Mouse (Mus musculus): ENCODE data around the gene Ndufs8. TPM values are rescaled to one million over a fixed set of nuclear protein-coding genes. Genes with fewer than 3 reads are reported as not detected.

The Ndufs8 gene
- polyA plus RNA-seq, 1 experiment, result 6.4 TPM

GRCm38 (mm10) chr19:3884325-3884990 lies 28.1 kb downstream of the Ndufs8 start:
- H3K9me3 ChIP-seq (ENCODE audit: control insufficient read depth, low read length), result no peaks in the 10 kb centered on the region
- H3K27me3 ChIP-seq (ENCODE audit: control insufficient read depth), result no peaks in the 10 kb centered on the region
- H3K4me3 ChIP-seq (replicated peaks), result no peak overlapping the region
- H3K36me3 ChIP-seq (ENCODE audit: control insufficient read depth), result peaks cover 26% of the 10 kb centered on the region
- H3K4me1 ChIP-seq (ENCODE audit: control insufficient read depth), result no peaks in the 10 kb centered on the region
- TF ChIP-seq TAL1 (IDR thresholded peaks at IDR 0.05; ENCODE audit: low read length) (no peak), GATA1 (IDR thresholded peaks at IDR 0.05; ENCODE audit: low read length) (no peak)

- Histone ChIP-seq H3K36me3 (ENCODE audit: control insufficient read depth) (peaks cover 15% of the 10 kb centered on the region), H3K27me3 (ENCODE audit: control insufficient read depth) (no peaks in the 10 kb centered on the region), H3K9me3 (ENCODE audit: control insufficient read depth, low read length) (no peaks in the 10 kb centered on the region), H3K4me1 (ENCODE audit: control insufficient read depth) (no peaks in the 10 kb centered on the region), H3K4me3 (replicated peaks) (no peak overlapping the region)
- TF ChIP-seq TAL1 (IDR thresholded peaks at IDR 0.05; ENCODE audit: low read length) (no peak), GATA1 (IDR thresholded peaks at IDR 0.05; ENCODE audit: low read length) (no peak)
Measured at GRCm38 (mm10) chr19:3882214-3882613, 30.4 kb downstream of the Ndufs8 start.

GRCm38 (mm10) chr19:3880054-3880848 lies 32.3 kb downstream of the Ndufs8 start:
- H3K27me3 ChIP-seq (ENCODE audit: control insufficient read depth), result no peaks in the 10 kb centered on the region
- H3K9me3 ChIP-seq (ENCODE audit: control insufficient read depth, low read length), result no peaks in the 10 kb centered on the region
- TF ChIP-seq TAL1 (IDR thresholded peaks at IDR 0.05; ENCODE audit: low read length), result no peak
- TF ChIP-seq GATA1 (IDR thresholded peaks at IDR 0.05; ENCODE audit: low read length), result no peak
- peaks cover 7% of the 10 kb centered on the region; the same call in 1 of the 2 replicates for H3K36me3 ChIP-seq (ENCODE audit: control insufficient read depth)
- H3K4me3 ChIP-seq (replicated peaks), result no peak overlapping the region
- no peaks in the 10 kb centered on the region for H3K4me1 ChIP-seq (ENCODE audit: control insufficient read depth)

- peaks cover 3% of the 10 kb centered on the region; the same call in 1 of the 2 replicates for H3K36me3 ChIP-seq (ENCODE audit: control insufficient read depth)
- H3K4me3 ChIP-seq (replicated peaks), result no peak overlapping the region
- H3K4me1 ChIP-seq (ENCODE audit: control insufficient read depth), result no peaks in the 10 kb centered on the region
- TF ChIP-seq TAL1 (IDR thresholded peaks at IDR 0.05; ENCODE audit: low read length) (no peak), GATA1 (IDR thresholded peaks at IDR 0.05; ENCODE audit: low read length) (no peak)
- H3K9me3 ChIP-seq (ENCODE audit: control insufficient read depth, low read length), result no peaks in the 10 kb centered on the region
- H3K27me3 ChIP-seq (ENCODE audit: control insufficient read depth), result no peaks in the 10 kb centered on the region
Measured at GRCm38 (mm10) chr19:3875045-3875444, 37.5 kb downstream of the Ndufs8 start.

- Histone ChIP-seq H3K4me1 (ENCODE audit: control insufficient read depth) (no peaks in the 10 kb centered on the region), H3K4me3 (replicated peaks) (no peak overlapping the region), H3K36me3 (ENCODE audit: control insufficient read depth) (peaks cover 3% of the 10 kb centered on the region; the same call in 1 of the 2 replicates), H3K9me3 (ENCODE audit: control insufficient read depth, low read length) (no peaks in the 10 kb centered on the region), H3K27me3 (ENCODE audit: control insufficient read depth) (no peaks in the 10 kb centered on the region)
- TF ChIP-seq TAL1 (IDR thresholded peaks at IDR 0.05; ENCODE audit: low read length) (no peak), GATA1 (IDR thresholded peaks at IDR 0.05; ENCODE audit: low read length) (no peak)
Measured at GRCm38 (mm10) chr19:3872373-3872772, 40.2 kb downstream of the Ndufs8 start.

- no peak for TF ChIP-seq TAL1 (IDR thresholded peaks at IDR 0.05; ENCODE audit: low read length)
- no peak for TF ChIP-seq GATA1 (IDR thresholded peaks at IDR 0.05; ENCODE audit: low read length)
- no peaks in the 10 kb centered on the region; the same call in 1 of the 2 replicates for H3K36me3 ChIP-seq (ENCODE audit: control insufficient read depth)
Measured at GRCm38 (mm10) chr19:3871468-3871867, 41.1 kb downstream of the Ndufs8 start.

GRCm38 (mm10) chr19:3868290-3868689 lies 44.3 kb downstream of the Ndufs8 start:
- no peaks in the 10 kb centered on the region for H3K4me1 ChIP-seq (ENCODE audit: control insufficient read depth)
- no peak overlapping the region for H3K4me3 ChIP-seq (replicated peaks)
- H3K36me3 ChIP-seq (ENCODE audit: control insufficient read depth), result peaks cover 6% of the 10 kb centered on the region
- H3K9me3 ChIP-seq (ENCODE audit: control insufficient read depth, low read length), result peaks cover 4% of the 10 kb centered on the region
- no peaks in the 10 kb centered on the region for H3K27me3 ChIP-seq (ENCODE audit: control insufficient read depth)
- TF ChIP-seq GATA1 (IDR thresholded peaks at IDR 0.05; ENCODE audit: low read length) (no peak), TAL1 (IDR thresholded peaks at IDR 0.05; ENCODE audit: low read length) (no peak)

More at GRCm38 (mm10) chr19:3871468-3871867, 41.1 kb downstream of the Ndufs8 start:
- H3K27me3 ChIP-seq (ENCODE audit: control insufficient read depth), result no peaks in the 10 kb centered on the region
- H3K9me3 ChIP-seq (ENCODE audit: control insufficient read depth, low read length), result no peaks in the 10 kb centered on the region
- no peaks in the 10 kb centered on the region for H3K4me1 ChIP-seq (ENCODE audit: control insufficient read depth)
- H3K4me3 ChIP-seq (replicated peaks), result no peak overlapping the region

- peaks cover 6% of the 10 kb centered on the region for H3K36me3 ChIP-seq (ENCODE audit: control insufficient read depth)
- peaks cover 8% of the 10 kb centered on the region for H3K4me1 ChIP-seq (ENCODE audit: control insufficient read depth)
- no peaks in the 10 kb centered on the region for H3K27me3 ChIP-seq (ENCODE audit: control insufficient read depth)
- no peak overlapping the region for H3K4me3 ChIP-seq (replicated peaks)
- TF ChIP-seq TAL1 (IDR thresholded peaks at IDR 0.05; ENCODE audit: low read length), result no peak
- no peak for TF ChIP-seq GATA1 (IDR thresholded peaks at IDR 0.05; ENCODE audit: low read length)
- peaks cover 4% of the 10 kb centered on the region for H3K9me3 ChIP-seq (ENCODE audit: control insufficient read depth, low read length)
Measured at GRCm38 (mm10) chr19:3864960-3865359, 47.6 kb downstream of the Ndufs8 start.

- Histone ChIP-seq H3K4me3 (replicated peaks) (no peak overlapping the region), H3K36me3 (ENCODE audit: control insufficient read depth) (peaks cover 6% of the 10 kb centered on the region), H3K27me3 (ENCODE audit: control insufficient read depth) (no peaks in the 10 kb centered on the region), H3K4me1 (ENCODE audit: control insufficient read depth) (peaks cover 8% of the 10 kb centered on the region), H3K9me3 (ENCODE audit: control insufficient read depth, low read length) (peaks cover 4% of the 10 kb centered on the region)
- no peak for TF ChIP-seq TAL1 (IDR thresholded peaks at IDR 0.05; ENCODE audit: low read length)
- no peak for TF ChIP-seq GATA1 (IDR thresholded peaks at IDR 0.05; ENCODE audit: low read length)
Measured at GRCm38 (mm10) chr19:3862713-3863112, 49.9 kb downstream of the Ndufs8 start.

Other genes with a start within 250 kb of the Ndufs8 start
- gene Lrp5, start 226.2 kb downstream of the Ndufs8 start, polyA plus RNA-seq (2012), result 0.25 and 0.41 TPM in 2 replicates
- 0.99 and 1.6 TPM in 2 replicates for gene 1810055G02Rik, start 204.5 kb downstream of the Ndufs8 start, polyA plus RNA-seq (2012)
- 0.24 and 0.52 TPM in 2 replicates for gene Kmt5b, start 145.4 kb downstream of the Ndufs8 start, polyA plus RNA-seq (2012)
- gene Chka, start 61.0 kb downstream of the Ndufs8 start, polyA plus RNA-seq (2012), result 0.70 and 0.82 TPM in 2 replicates
- gene Tcirg1, start 5.6 kb downstream of the Ndufs8 start, polyA plus RNA-seq (2012), result 0.96 and 1.2 TPM in 2 replicates
- gene Aldh3b1, start 17.0 kb upstream of the Ndufs8 start, polyA plus RNA-seq (2012), result not detected in 2 replicates
- gene Unc93b1, start 22.4 kb upstream of the Ndufs8 start, polyA plus RNA-seq (2012), result 0.65 and 0.77 TPM in 2 replicates
- 0.01 TPM in 1 of 2 replicates, not detected in the other for gene Aldh3b3, start 45.9 kb upstream of the Ndufs8 start, polyA plus RNA-seq (2012)
- 0.11 and 0.20 TPM in 2 replicates for gene Aldh3b2, start 59.6 kb upstream of the Ndufs8 start, polyA plus RNA-seq (2012)
- gene Acy3, start 73.8 kb upstream of the Ndufs8 start, polyA plus RNA-seq (2012), result 0.10 TPM in 1 of 2 replicates, not detected in the other
- not detected in 2 replicates for gene Tbx10, start 80.0 kb upstream of the Ndufs8 start, polyA plus RNA-seq (2012)
- 0.45 and 0.73 TPM in 2 replicates for gene Nudt8, start 87.8 kb upstream of the Ndufs8 start, polyA plus RNA-seq (2012)
- 0.05 TPM in 2 replicates for gene Gm49405, start 87.9 kb upstream of the Ndufs8 start, polyA plus RNA-seq (2012)
- 0.06 and 0.07 TPM in 2 replicates for gene Doc2g, start 90.5 kb upstream of the Ndufs8 start, polyA plus RNA-seq (2012)
- gene Ndufv1, start 100.0 kb upstream of the Ndufs8 start, polyA plus RNA-seq (2012), result 47.7 and 49.2 TPM in 2 replicates
- 14.9 and 28.9 TPM in 2 replicates for gene Gstp1, start 125.2 kb upstream of the Ndufs8 start, polyA plus RNA-seq (2012)
- gene Gstp2, start 133.2 kb upstream of the Ndufs8 start, polyA plus RNA-seq (2012), result not detected in 2 replicates
- 1.3 TPM in 2 replicates for gene Gstp3, start 146.8 kb upstream of the Ndufs8 start, polyA plus RNA-seq (2012)
- gene Cabp2, start 168.8 kb upstream of the Ndufs8 start, polyA plus RNA-seq (2012), result not detected in 2 replicates
- gene Cdk2ap2, start 184.4 kb upstream of the Ndufs8 start, polyA plus RNA-seq (2012), result 11.2 and 12.1 TPM in 2 replicates
- gene Pitpnm1, start 187.2 kb upstream of the Ndufs8 start, polyA plus RNA-seq (2012), result 0.66 and 0.94 TPM in 2 replicates
- gene Aip, start 213.1 kb upstream of the Ndufs8 start, polyA plus RNA-seq (2012), result 23.9 and 25.1 TPM in 2 replicates
- gene Gpr152, start 227.0 kb upstream of the Ndufs8 start, polyA plus RNA-seq (2012), result 0.01 TPM in 1 of 2 replicates, not detected in the other
- gene Cabp4, start 231.3 kb upstream of the Ndufs8 start, polyA plus RNA-seq (2012), result 0.05 TPM in 2 replicates
- gene Coro1b, start 235.8 kb upstream of the Ndufs8 start, polyA plus RNA-seq (2012), result 6.2 and 7.5 TPM in 2 replicates
- 5.6 and 7.7 TPM in 2 replicates for gene Ptprcap, start 240.8 kb upstream of the Ndufs8 start, polyA plus RNA-seq (2012)

Data from erythroblast, embryonic 14.5 days (primary cell).